Mouse (Mus musculus): ENCODE measurements around the gene Ncoa1. TPM values are rescaled to one million over a fixed set of nuclear protein-coding genes. Genes with fewer than 3 reads are reported as not detected.

Ncoa1 gene
- polyA plus RNA-seq, 1 experiment from 2014 or later = 5.6 TPM

DNA sequence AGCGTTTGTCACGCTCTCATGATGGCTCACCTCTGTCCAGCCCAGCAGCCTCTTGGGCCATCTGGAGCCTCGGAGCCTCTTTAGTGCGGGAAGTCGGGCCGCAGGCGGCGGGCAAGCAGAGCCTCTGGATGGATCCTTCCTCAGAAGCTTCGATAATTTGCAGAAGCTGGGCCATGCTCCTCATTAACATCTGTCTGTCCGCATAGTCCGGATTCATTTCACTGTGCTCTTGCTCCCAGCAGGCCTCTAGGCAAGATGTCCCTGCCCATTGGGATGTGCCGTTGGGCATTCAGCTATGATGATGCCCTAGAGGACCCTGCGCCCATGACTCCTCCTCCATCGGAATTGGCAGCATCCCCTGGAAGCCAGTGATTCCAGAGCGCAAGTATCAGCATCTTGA, 239.5 kb downstream of the Ncoa1 start:
- H3K4me3 ChIP-seq (replicated peaks; ENCODE audit: low read length) = no peak overlapping the region
- 94% methylated on average over 15 of the region's 15 CpGs for WGBS
- no peak overlapping the region for H3K4me2 ChIP-seq (ENCODE audit: low read depth, low read length)
- H3K9ac ChIP-seq (ENCODE audit: low read length) = no peak overlapping the region
- H3K4me1 ChIP-seq (ENCODE audit: control insufficient read depth, insufficient read depth, low read length) = peaks cover 3% of the 10 kb centered on the region
- no peaks in the 10 kb centered on the region for H3K27me3 ChIP-seq (ENCODE audit: control insufficient read depth, insufficient read depth, low read length)
- no peaks in the 10 kb centered on the region for H3K9me3 ChIP-seq (replicated peaks; ENCODE audit: control insufficient read depth, low read length)
- no peak overlapping the region for H3K27ac ChIP-seq (ENCODE audit: low read length)
- 0 out of 2 replicates have a peak, but pooled peaks cover 3% of the 10 kb centered on the region for H3K36me3 ChIP-seq (ENCODE audit: control insufficient read depth, insufficient read depth, low read length)
- ATAC-seq (ENCODE audit: insufficient read depth, low FRiP score) = no peak

DNA sequence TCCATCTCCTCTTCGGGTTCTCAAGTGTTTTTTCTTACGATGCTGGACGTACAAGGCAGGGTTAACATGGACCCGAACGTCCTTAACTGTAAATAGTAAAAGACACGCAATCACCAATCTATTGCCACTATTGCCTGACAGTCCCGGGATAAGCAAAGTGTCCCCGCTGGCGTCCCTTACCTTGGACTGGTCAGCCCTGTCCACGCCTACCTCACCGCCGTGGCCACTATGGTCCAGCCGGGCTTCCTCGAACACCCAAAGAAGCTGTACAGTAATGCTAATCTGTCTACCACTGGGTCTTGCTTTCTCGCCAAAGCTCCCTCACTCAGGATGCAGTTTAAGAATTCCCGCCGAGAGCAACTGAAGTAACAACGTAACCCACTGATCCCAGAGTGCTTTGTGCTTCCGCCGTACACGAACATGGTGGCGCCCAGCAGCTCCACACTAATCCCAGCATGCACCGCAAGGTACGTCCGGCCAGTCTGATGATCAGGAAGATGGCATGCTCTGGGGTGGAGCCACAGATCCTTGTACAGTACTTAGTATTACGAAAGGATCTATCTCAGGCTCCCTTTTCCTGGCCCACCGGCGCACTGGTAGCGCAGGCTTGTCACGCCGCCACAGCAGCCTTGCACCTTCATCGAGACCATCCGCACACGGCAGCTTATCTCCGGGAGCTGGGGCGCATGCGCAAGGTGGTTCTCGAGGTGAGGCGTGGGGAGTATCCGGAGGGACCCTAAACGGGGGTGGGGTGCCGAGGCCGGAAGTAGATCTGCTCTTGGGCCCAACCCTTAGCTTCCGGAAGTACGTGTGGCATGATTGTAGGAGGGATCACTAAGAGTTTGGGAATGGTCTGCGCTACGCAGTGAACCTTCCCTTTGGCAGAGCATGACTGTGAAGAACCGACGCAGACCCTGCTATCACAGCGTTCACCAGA, 243.1 kb downstream of the Ncoa1 start, which contains the start of the genes Ptrhd1 and Cenpo:
Ptrhd1 (plus strand) TSS at position 456 of the 937 bp plus-strand sequence.
Cenpo (minus strand) TSS at position 723 of the 937 bp plus-strand sequence.
- H3K27ac ChIP-seq (ENCODE audit: low read length) = peak within 1 kb of the TSS; percentile 94
- ATAC-seq (ENCODE audit: insufficient read depth, low FRiP score) = peak; percentile 98
- H3K36me3 ChIP-seq (ENCODE audit: control insufficient read depth, insufficient read depth, low read length) = 0 out of 2 replicates have a peak, but pooled peaks cover 3% of the 10 kb centered on the region
- no peaks in the 10 kb centered on the region for H3K27me3 ChIP-seq (ENCODE audit: control insufficient read depth, insufficient read depth, low read length)
- H3K4me3 ChIP-seq (replicated peaks; ENCODE audit: low read length) = peak within 1 kb of the TSS; percentile 75
- WGBS = under 1% methylated on average over 50 of the region's 50 CpGs
- peaks cover 9% of the 10 kb centered on the region for H3K4me1 ChIP-seq (ENCODE audit: control insufficient read depth, insufficient read depth, low read length)
- no peaks in the 10 kb centered on the region for H3K9me3 ChIP-seq (replicated peaks; ENCODE audit: control insufficient read depth, low read length)
- H3K4me2 ChIP-seq (ENCODE audit: low read depth, low read length) = peak within 1 kb of the TSS; percentile 68
- peak within 1 kb of the TSS; percentile 84 for H3K9ac ChIP-seq (ENCODE audit: low read length)

DNA sequence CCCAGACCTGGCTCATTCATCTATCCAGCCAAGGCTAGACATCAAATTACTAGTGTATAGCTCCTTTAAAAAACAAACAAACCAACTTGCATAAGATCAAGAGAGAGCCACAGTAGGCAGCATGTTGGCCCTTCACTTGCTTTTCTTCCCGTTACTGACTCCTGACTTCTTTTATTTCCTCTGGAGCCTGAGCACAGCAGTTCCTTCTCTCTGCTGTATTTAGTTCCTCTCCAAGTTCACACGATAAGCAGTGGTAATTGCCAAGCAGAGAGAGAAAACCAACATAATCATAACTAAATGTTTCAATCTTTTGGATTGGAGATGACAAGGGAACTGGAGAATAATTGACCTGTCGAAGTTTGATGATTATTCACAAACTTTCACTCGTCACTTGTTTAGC, 244.2 kb downstream of the Ncoa1 start:
- Histone ChIP-seq H3K27ac (ENCODE audit: low read length) (no peak overlapping the region), H3K36me3 (ENCODE audit: control insufficient read depth, insufficient read depth, low read length) (0 out of 2 replicates have a peak, but pooled peaks cover 3% of the 10 kb centered on the region), H3K4me2 (ENCODE audit: low read depth, low read length) (peak overlapping the region; percentile 68), H3K4me3 (replicated peaks; ENCODE audit: low read length) (peak overlapping the region; percentile 75), H3K27me3 (ENCODE audit: control insufficient read depth, insufficient read depth, low read length) (no peaks in the 10 kb centered on the region), H3K9ac (ENCODE audit: low read length) (peak overlapping the region; percentile 28; the same call in 1 of the 2 replicates), H3K9me3 (replicated peaks; ENCODE audit: control insufficient read depth, low read length) (no peaks in the 10 kb centered on the region), H3K4me1 (ENCODE audit: control insufficient read depth, insufficient read depth, low read length) (peaks cover 9% of the 10 kb centered on the region)
- WGBS = 31% methylated on average over 4 of the region's 4 CpGs
- ATAC-seq (ENCODE audit: insufficient read depth, low FRiP score) = no peak

DNA sequence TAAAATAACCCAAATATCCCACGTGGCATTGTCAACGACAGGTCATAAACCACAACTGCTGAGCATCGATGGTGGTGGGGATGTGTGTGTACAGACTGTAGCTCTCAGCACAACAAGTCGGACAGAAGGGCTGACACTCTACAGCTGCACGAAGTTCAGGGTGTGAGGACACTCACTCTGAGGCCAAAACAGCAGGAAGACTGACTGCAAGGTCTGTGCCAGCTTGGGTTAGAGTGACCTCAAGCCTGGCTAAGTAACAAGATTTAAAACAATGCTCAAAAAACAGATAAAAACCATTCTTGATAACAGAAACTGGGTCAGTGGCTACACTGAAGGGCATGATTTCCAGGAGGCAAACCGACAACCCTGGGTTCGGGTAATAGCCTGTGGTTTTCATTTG, 246.8 kb downstream of the Ncoa1 start:
- Histone ChIP-seq H3K4me3 (replicated peaks; ENCODE audit: low read length) (no peak overlapping the region), H3K27ac (ENCODE audit: low read length) (no peak overlapping the region), H3K36me3 (ENCODE audit: control insufficient read depth, insufficient read depth, low read length) (0 out of 2 replicates have a peak, but pooled peaks cover 5% of the 10 kb centered on the region), H3K9ac (ENCODE audit: low read length) (no peak overlapping the region), H3K4me2 (ENCODE audit: low read depth, low read length) (no peak overlapping the region), H3K27me3 (ENCODE audit: control insufficient read depth, insufficient read depth, low read length) (no peaks in the 10 kb centered on the region), H3K4me1 (ENCODE audit: control insufficient read depth, insufficient read depth, low read length) (peaks cover 9% of the 10 kb centered on the region), H3K9me3 (replicated peaks; ENCODE audit: control insufficient read depth, low read length) (no peaks in the 10 kb centered on the region)
- ATAC-seq (ENCODE audit: insufficient read depth, low FRiP score) = no peak
- 93% methylated on average over 7 of the region's 7 CpGs for WGBS

DNA sequence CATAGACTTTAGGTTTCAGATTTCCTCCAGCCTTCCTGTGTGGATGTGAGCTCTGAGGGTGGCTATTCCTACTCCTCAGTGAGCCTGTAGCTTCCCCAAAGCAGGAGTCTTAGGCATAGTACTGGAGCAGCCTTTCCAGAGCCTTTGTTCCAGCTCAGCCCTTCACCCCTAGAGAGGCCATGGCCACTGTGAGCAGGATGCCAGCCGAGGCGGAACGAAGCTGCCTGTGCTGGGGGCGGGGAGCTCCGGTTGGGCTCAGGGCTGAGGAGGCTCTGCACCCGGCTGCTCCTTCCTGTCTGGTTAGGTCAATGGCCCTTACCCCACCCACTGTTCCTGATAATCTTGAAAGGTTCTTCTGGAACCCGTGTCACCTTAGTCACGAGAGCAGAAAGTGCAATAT, 264.1 kb downstream of the Ncoa1 start:
- ATAC-seq (ENCODE audit: insufficient read depth, low FRiP score) = no peak; the same call in 1 of the 2 replicates
- whole genome bisulfite sequencing = 74% methylated on average over 8 of the region's 8 CpGs
- no peaks in the 10 kb centered on the region for H3K4me1 ChIP-seq (ENCODE audit: control insufficient read depth, insufficient read depth, low read length)
- no peak overlapping the region for H3K9ac ChIP-seq (ENCODE audit: low read length)
- no peak overlapping the region for H3K27ac ChIP-seq (ENCODE audit: low read length)
- no peak overlapping the region for H3K4me2 ChIP-seq (ENCODE audit: low read depth, low read length)
- no peak overlapping the region for H3K4me3 ChIP-seq (replicated peaks; ENCODE audit: low read length)
- no peaks in the 10 kb centered on the region for H3K27me3 ChIP-seq (ENCODE audit: control insufficient read depth, insufficient read depth, low read length)
- peaks cover 23% of the 10 kb centered on the region; the same call in 1 of the 2 replicates for H3K36me3 ChIP-seq (ENCODE audit: control insufficient read depth, insufficient read depth, low read length)
- H3K9me3 ChIP-seq (replicated peaks; ENCODE audit: control insufficient read depth, low read length) = no peaks in the 10 kb centered on the region

DNA sequence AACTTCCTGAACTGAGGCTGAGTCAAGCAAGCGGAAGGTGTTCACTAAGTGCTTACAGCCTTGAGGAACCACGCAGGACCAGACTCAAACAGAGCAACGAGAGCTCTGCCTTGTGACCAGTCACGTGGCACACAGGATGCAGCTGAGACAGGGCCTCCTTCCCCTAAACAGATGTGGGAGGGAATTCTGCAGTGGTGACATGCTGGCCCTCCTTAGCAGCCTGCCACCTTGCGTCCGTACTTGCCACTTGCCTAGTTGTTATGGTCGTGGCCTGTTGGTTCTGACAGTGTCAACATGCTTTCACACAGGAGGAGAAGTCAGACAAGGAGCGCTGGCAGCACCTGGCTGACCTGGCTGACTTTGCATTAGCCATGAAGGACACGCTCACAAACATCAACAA, 265.8 kb downstream of the Ncoa1 start:
- H3K9ac ChIP-seq (ENCODE audit: low read length) = no peak overlapping the region
- H3K27ac ChIP-seq (ENCODE audit: low read length) = no peak overlapping the region
- 84% methylated on average over 9 of the region's 9 CpGs for WGBS
- no peaks in the 10 kb centered on the region for H3K27me3 ChIP-seq (ENCODE audit: control insufficient read depth, insufficient read depth, low read length)
- H3K36me3 ChIP-seq (ENCODE audit: control insufficient read depth, insufficient read depth, low read length) = peaks cover 23% of the 10 kb centered on the region; the same call in 1 of the 2 replicates
- H3K4me1 ChIP-seq (ENCODE audit: control insufficient read depth, insufficient read depth, low read length) = no peaks in the 10 kb centered on the region
- H3K4me2 ChIP-seq (ENCODE audit: low read depth, low read length) = no peak overlapping the region
- H3K4me3 ChIP-seq (replicated peaks; ENCODE audit: low read length) = no peak overlapping the region
- ATAC-seq (ENCODE audit: insufficient read depth, low FRiP score) = no peak
- no peaks in the 10 kb centered on the region for H3K9me3 ChIP-seq (replicated peaks; ENCODE audit: control insufficient read depth, low read length)

DNA sequence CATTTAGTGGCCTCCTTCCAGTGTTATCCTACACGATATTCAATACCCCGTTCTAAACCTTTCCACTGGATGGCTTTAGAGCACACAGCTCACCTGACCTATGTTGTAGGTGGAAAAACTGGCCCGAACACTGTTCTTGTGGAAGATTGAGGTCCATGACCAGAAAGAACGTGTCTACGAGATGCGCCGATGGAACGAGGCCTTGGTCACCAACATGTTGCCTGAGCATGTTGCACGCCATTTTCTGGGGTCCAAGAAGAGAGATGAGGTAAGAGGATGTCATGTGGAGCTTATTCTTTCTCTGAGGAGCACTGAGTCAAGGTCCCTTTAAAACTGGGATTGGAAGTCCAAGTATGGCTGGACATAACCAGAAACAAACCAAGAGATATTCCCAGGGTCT, 267.8 kb downstream of the Ncoa1 start:
- no peak overlapping the region for H3K9ac ChIP-seq (ENCODE audit: low read length)
- whole genome bisulfite sequencing = 96% methylated on average over 9 of the region's 9 CpGs
- no peaks in the 10 kb centered on the region for H3K9me3 ChIP-seq (replicated peaks; ENCODE audit: control insufficient read depth, low read length)
- no peaks in the 10 kb centered on the region for H3K4me1 ChIP-seq (ENCODE audit: control insufficient read depth, insufficient read depth, low read length)
- ATAC-seq (ENCODE audit: insufficient read depth, low FRiP score) = no peak
- no peaks in the 10 kb centered on the region for H3K27me3 ChIP-seq (ENCODE audit: control insufficient read depth, insufficient read depth, low read length)
- H3K4me3 ChIP-seq (replicated peaks; ENCODE audit: low read length) = no peak overlapping the region
- H3K27ac ChIP-seq (ENCODE audit: low read length) = no peak overlapping the region
- H3K4me2 ChIP-seq (ENCODE audit: low read depth, low read length) = no peak overlapping the region
- peaks cover 8% of the 10 kb centered on the region; the same call in 1 of the 2 replicates for H3K36me3 ChIP-seq (ENCODE audit: control insufficient read depth, insufficient read depth, low read length)

DNA sequence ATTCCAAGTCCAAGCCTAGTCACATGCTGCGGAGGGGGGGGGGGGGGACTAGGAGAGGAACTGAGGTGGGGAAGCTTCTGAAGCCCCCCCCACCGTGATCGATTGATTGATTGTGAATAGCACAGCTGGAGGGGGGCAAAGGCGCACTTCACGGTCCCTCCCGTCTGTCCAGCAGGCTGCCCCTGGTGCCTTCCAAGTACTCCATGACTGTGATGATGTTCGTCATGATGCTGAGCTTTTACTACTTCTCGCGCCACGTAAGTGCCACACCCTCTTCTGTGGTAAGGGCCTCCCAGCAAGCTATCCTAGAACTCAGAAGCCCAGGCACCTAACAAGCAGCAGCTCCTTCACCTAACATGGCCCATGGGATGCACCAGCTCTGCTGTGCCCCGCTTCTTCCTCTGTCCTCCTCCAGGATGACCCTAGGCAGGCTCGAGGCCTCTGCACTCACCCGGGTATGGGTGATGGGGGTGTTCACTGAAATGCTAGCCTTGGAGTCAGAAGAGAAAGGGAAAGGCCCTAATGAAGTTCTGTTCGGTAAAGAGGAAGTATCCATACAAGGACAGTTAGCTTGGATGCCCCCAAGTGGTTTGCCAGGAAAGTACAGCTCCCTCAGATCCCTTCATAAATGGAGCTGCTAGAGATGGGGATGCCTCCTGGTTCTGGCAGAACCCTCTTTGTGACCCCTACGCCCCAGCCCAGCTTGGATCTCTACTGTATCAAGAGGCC, 268.4 kb downstream of the Ncoa1 start:
- no peak for ATAC-seq (ENCODE audit: insufficient read depth, low FRiP score)
- H3K36me3 ChIP-seq (ENCODE audit: control insufficient read depth, insufficient read depth, low read length) = peaks cover 8% of the 10 kb centered on the region
- 75% methylated on average over 15 of the region's 15 CpGs for WGBS

DNA sequence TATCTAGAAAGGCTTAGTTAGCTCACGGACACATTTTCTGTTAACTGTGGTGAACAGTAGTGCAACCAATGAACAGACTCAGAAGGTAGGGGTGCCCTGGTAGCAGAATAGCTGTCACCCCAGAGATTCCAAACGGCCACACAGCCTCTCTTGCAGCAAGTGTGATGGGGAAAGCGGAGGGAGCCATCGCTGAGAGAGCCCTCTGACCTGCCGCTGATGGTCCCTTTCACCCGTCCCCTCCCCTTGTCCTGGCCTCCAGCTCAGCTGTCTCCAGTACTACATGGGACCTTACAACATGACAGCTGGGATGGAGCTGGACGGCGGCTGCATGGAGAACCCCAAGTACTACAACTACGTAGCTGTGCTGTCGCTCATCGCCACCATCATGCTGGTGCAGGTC, 270.9 kb downstream of the Ncoa1 start:
- H3K4me3 ChIP-seq (replicated peaks; ENCODE audit: low read length) = no peak overlapping the region
- no peak overlapping the region for H3K9ac ChIP-seq (ENCODE audit: low read length)
- peaks cover 5% of the 10 kb centered on the region for H3K36me3 ChIP-seq (ENCODE audit: control insufficient read depth, insufficient read depth, low read length)
- no peaks in the 10 kb centered on the region for H3K9me3 ChIP-seq (replicated peaks; ENCODE audit: control insufficient read depth, low read length)
- H3K4me1 ChIP-seq (ENCODE audit: control insufficient read depth, insufficient read depth, low read length) = no peaks in the 10 kb centered on the region
- H3K4me2 ChIP-seq (ENCODE audit: low read depth, low read length) = no peak overlapping the region
- no peak overlapping the region for H3K27ac ChIP-seq (ENCODE audit: low read length)
- H3K27me3 ChIP-seq (ENCODE audit: control insufficient read depth, insufficient read depth, low read length) = no peaks in the 10 kb centered on the region
- ATAC-seq (ENCODE audit: insufficient read depth, low FRiP score) = no peak
- 92% methylated on average over 11 of the region's 11 CpGs for WGBS

More for the DNA sequence above, 268.4 kb downstream of the Ncoa1 start:
- Histone ChIP-seq H3K4me1 (ENCODE audit: control insufficient read depth, insufficient read depth, low read length) (no peaks in the 10 kb centered on the region), H3K9ac (ENCODE audit: low read length) (no peak overlapping the region), H3K27me3 (ENCODE audit: control insufficient read depth, insufficient read depth, low read length) (no peaks in the 10 kb centered on the region), H3K9me3 (replicated peaks; ENCODE audit: control insufficient read depth, low read length) (no peaks in the 10 kb centered on the region), H3K4me2 (ENCODE audit: low read depth, low read length) (no peak overlapping the region), H3K27ac (ENCODE audit: low read length) (no peak overlapping the region), H3K4me3 (replicated peaks; ENCODE audit: low read length) (no peak overlapping the region)
